Mouse (Mus musculus) layer of hippocampus, postnatal 14 days (tissue): ENCODE results near the gene Jazf1. TPM values are rescaled to one million over a fixed set of nuclear protein-coding genes. Genes with fewer than 3 reads are reported as not detected.

Experiments
- DNase-seq, 2 experiments: peaks; one replicate each; pipeline ENCODE4 v3.0.0; 2021 to 2022; ENCODE audit warnings: low spot score in 2 of 2, mixed read lengths in 1 of 2
- total RNA-seq, 2 experiments: library from RNA; stranded (reverse); gene quantifications; 2 replicates each; pipeline ENCODE4 v1.2.3; 2021

Gene Jazf1
- total RNA-seq, 2 experiments from 2014 or later, result 55.1 to 56.9 TPM

DNA sequence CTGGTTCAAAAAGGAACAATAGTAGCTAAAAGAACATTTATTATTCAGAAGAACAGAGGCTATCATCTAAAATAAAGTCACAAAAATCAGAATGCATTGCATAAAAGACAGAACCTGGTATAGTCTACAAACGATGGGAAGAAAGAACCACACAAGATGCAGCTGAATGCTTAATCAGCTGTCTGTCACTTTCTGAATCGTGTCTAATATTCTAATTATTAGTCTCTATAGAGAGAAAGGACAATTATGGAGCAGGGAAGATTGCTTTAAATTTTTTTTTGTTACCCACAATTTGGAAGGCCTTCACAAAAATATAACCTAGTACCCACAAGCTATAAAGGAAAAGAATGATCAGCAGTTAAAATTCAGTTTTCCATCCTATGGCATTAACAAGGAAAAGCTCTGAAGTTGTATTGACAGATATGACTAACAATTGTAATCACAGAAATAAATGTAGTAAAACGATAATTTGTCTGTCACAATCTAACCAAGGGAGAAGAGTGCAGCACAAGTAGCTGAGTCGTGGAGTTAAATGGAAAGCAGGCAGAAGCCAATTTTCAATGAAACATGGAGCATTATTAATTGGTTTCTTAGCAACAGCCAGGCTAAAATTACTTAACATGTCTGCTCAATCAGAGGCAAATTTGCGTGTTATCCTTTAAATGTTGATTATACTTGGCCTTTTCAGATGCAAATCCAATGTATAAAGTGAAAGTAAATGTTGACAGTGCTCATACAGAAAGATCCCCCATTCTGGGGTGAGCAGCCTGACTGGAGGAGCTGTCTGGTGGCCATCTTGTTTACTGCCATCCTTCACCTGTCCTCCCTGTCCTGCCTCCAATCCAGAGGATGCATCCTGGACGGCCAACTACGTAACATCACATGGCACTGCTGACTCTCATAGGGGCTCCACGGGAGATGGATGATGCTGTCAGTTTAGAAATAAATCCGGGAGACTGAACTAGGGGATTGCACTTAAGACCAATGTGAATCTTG, 53.7 kb downstream of the Jazf1 start:
- DNase-seq, result peak in 1 of 2 experiments; percentile 21

GRCm38 (mm10) chr6:53010286-53010685, 58.1 kb downstream of the Jazf1 start:
- no peak for DNase-seq

DNA sequence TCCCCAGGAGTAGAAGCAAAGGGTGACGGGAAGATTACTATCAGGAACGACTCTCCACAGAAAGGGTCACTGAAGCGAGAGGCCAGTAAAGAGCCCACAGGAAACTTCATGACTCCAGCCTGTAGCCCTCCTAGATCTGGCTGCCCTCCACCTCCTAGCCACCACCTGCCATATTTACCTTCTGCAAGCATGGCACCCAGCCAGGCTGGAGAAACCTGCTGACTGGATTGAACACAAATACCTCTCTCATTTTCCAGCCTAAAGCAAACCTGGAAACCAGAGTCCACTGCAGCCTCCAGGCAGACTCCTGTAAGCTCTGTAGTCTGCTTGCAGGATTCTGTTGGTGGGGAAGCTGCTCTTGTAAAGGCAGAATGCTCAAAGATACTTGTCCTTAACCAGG, 62.4 kb downstream of the Jazf1 start:
- DNase-seq, result no peak

- DNase-seq, result no peak
These were observed 62.9 kb downstream of the Jazf1 start for GRCm38 (mm10) chr6:53005544-53005943.

DNA sequence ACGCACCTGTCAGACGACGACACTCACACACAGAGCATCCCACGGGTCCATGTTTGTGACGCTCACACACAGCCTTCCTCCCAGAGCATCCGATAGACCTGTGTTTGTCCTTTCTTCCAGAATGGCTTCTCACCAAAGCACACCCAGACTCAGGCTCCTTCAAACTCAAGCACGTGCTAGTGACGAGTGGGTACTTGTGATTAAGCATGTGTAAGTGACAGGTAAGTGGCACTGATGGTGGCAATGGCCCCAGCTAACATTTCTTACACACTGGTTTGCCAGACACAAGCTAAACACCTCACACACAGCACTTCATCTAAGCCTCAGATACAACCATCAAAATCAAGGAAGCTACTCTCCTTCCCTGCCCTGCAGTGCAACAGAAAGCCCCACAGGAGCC, 77.6 kb downstream of the Jazf1 start:
- no peak for DNase-seq

GRCm38 (mm10) chr6:52987905-52988640, 80.4 kb downstream of the Jazf1 start:
- no peak for DNase-seq

DNA sequence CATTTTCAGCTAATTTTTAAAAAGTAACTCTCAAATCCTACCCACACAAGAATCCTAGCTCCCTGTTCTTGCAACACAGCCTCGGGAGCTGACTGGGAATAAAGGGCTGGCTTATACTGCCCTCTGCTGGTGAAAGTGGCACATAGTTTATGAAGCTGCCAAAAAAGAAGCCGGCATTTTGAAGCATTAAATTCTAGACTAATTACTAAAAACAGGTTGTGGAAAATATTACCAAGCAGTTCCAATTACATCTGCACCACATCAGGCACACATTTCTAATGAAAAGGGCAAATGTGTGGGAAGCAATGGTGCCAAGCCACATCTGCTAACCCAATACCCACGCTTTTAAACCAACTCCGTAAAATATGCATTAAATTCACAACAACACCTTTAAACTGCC, 81.0 kb downstream of the Jazf1 start:
- peak in 1 of 2 experiments; percentile 51 for DNase-seq

DNA sequence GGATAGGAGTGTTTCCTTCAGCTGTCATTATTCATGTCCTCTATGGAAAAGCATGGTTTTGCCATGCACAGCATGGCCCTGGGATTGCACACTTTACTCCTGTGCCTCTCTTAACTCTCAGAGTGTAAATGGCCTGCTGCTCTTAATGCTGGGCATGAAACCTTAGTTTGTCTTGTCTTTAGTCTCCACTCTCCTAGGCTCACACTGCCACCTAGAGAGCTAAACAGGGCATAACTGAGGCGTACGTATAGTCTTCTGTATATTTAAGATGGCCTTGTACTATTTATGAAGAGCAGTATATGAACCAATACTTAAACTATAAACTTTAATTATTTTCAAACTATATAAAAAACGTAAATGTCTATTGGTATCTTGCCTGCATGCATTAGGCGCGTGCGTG, 86.3 kb downstream of the Jazf1 start:
- DNase-seq, result no peak

DNA sequence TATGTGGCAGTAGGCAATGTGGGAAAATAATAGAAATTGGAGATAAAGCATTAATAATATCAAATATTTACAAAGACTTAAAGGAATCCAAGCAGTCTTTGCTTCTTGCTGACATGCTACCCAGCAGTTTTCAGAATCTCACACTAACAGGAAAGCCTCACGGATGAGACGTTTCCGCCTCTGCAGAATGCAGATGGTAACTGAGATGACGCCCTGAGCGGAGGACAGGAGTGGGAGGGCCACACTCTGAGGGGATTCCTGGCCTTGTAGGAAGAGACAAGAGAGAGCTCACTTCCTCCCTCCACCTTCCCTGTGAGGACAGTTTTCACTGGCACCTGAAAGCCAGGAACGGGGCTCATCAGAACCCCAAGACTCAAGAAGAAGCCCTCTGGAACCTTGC, 88.9 kb downstream of the Jazf1 start:
- DNase-seq, result no peak

DNA sequence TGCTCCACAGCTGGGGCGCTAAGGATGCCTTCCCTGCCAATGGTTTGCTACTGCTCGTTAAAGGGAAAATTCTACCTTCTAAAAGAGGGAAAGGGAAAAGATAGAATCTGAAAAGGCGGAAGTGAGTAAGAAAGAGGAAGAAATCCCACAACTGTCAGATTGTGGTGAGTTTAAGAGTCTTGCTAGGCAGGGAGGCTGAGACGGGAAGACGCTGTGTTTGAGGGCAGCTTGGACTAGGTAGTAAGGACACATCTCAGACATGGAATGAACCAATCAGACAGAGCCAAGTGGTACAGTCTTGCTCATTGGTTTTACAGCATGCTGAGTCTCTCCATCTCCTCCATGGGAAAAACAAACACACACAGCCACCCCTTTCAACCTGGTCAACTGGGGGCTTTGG, 95.1 kb downstream of the Jazf1 start:
- no peak for DNase-seq

DNA sequence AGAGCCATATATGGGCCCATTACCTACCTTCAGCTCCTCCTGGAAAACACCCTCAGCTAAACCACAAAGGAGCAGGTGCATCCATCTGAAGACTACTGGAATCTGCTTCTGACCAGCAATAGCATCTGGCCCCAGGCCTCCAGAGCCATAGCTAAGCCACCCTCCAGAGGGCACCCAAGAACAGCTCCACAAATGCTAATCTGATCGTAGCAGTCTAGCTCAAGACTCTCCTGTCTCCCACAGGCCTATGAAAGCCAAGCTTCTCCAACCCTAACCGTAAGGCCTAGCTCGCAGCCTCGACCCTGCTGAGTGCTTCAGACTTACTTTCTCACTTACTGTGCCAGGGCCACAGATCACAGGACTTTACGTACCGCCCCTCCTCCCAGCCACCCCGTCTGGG, 96.3 kb downstream of the Jazf1 start:
- DNase-seq, result no peak

- DNase-seq, result peak; percentile 75 to 81
These were observed 98.6 kb downstream of the Jazf1 start for GRCm38 (mm10) chr6:52969717-52970261.

- DNase-seq, result no peak
These were observed 100.0 kb downstream of the Jazf1 start for GRCm38 (mm10) chr6:52968346-52968891.

- no peak for DNase-seq
These were observed 100.7 kb downstream of the Jazf1 start for GRCm38 (mm10) chr6:52967557-52968270.

DNA sequence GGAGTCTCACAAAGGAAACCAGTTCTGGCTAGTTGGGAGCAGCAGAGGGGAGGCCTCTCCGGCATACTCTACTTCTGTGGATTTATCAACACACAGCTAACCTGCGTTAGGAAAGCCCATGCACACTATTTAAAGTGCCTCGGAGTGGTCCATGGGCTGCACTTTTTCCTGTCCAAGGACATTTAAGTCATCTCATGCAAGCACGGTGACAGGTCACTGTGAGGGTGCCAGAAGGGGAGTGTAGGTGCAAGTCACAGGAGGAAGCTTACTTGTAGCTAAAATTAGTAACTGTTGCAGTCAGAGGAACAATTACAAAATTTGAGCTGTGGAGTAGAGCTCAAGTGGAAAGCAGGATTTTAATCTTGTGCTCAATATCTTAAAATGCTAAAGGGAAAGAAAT, 102.4 kb downstream of the Jazf1 start:
- DNase-seq, result peak in 1 of 2 experiments; percentile 0

GRCm38 (mm10) chr6:52965340-52965739, 103.1 kb downstream of the Jazf1 start:
- DNase-seq, result peak in 1 of 2 experiments; percentile 1

DNA sequence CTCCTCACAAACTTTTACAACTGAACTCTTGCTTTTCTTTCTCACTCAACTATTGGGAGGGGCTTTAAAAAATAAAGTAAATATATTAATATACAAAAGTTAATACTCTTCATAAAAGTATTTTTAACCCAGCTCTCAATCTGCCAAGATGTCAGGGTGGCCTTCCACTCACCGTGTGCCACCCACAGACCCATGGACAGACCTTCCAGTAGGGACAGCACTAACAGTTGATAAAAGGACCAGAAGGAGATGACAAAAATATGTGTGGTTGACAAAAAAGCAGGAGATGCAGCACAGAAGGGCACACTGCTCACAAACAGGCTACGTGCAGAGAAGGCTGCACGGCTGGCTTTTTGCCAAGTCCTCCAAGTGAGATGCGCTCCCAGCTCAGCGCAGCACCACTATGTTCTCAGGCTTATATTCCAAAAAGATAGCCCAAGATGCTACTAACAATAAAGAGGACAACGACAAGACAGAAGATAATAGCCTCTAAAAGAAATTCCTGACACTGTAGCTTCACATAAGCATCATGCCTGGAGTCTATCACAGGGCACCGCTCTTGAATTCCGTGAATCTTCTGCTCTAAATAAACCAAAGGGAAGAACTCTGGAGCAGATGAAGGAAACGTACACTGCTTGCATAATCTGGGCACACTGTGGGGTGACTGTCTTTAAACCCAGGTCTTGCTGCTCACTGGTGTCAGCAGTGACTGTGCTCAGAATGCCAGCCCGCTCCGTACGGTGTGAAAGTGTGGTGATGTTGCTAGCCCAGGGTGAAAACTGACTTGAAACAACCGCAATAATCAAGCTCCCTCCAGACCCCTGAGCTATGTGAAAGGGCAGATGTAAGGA, 104.4 kb downstream of the Jazf1 start:
- DNase-seq, result peak in 1 of 2 experiments; percentile 46

DNA sequence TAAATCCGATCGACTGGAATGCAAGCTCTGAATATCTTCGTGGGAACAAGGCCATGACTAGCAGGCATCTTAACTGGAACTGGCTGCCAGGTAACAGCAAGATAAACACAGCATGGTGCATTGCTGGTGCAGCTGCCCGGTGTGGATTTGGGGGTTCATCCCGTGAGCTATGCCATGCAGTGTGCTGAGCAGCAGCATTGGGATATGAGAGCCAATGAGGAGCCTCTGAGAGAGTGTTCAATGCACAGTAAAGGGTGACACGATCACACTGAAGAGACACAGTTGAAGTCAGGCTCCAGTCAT, 105.0 kb downstream of the Jazf1 start:
- no peak for DNase-seq

DNA sequence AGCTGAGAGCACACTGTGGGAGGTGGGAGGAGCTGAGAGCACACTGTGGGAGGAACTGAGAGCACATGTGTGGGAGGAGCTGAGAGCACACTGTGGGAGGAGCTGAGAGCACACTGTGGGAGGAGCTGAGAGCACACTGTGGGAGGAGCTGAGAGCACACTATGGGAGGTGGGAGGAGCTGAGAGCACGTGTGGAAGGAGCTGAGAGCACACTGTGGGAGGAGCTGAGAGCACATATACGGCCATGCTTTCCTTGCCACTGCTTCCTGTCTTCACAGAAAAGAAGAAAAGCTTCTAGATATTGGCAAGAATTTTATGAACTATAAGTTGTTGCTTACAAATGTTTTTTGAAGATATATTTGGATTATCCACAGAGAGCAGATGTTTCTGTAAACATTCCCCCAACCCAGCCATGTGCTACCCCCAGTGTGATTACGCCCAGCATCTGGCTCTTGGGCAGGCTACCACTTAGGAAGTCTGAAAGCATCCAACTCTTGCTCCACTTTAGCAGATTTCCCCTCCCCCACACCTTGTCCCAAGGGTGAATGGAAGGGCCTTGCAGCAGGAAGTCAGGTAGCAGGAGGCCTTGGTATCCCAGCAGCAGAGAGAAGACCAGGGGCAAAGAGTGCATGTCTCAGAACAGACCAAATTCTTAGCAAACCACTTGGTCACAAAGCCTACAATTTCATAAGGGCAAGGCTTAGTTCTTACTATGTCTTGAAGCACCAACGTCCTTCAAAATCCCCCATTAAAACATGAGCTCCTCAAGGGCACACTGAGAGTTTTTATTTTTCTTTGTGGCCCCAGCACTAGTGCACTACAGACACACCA, 105.6 kb downstream of the Jazf1 start:
- DNase-seq, result no peak
